Mouse (Mus musculus) cerebellum, adult (tissue): ENCODE measurements around the gene Fxyd3.

Source experiments
- ATAC-seq: cut with Nextera tagmentation; 2 replicates; pipeline ENCODE4 v1.9.2; 2017; ENCODE audit warnings: mild to moderate bottlenecking, moderate library complexity, mixed read lengths; ENCODE audit not compliant: insufficient number of reproducible peaks, low FRiP score, low TSS enrichment

Gene Fxyd3

DNA sequence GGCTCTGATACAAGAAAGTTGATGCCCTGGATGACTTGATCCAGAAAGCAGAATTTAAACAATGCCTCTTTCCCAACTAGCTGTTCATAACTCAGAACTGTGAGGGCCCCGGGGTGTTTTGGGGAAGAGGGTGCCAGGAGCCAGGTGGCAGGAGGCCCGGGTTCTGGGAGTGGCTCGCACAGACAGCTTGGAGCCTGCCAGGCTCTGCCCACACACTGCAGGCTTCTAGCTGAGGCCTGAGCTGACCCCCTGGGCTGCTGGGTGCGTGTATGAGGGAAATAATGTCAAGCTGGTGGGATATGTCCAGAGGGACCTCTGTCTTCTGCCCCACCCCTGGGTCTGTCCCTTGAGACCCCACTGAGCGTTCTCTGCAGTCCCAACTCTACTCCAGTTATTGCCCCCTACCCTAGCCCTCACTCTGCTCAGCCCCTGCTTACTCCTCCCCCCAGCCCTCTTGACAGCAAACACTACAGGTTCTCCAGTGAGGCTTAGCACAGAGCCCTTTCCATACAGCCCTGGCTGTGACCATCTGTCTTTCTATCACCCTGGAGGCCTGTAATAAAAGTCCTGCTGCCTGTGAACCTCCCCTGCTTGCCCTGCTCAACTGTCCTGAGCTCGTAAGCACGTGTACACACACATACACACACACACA is 2.3 kb downstream of the Fxyd3 start:
- no peak for ATAC-seq

GRCm38 (mm10) chr7:31073546-31073945 is 3.0 kb downstream of the Fxyd3 start:
- no peak for ATAC-seq

DNA sequence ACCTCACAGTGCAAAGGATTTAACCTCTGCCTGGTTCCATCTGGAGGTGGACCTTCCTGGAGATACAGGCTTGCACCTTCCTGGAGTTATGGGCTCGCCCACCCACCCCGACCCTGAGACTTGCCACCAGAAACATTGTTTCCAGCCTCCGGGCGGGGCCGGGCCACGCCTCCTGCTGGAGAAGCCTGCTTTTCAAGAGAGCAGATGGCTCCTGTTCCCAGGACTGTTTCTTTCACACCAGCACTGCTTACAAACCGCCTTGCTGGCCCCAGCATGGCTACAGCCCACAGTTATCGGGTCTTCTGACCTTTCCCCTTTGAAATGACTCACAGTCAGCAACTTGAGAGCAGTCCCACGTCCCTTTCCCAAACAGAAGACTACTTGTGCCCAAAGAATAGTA is 4.2 kb downstream of the Fxyd3 start:
- ATAC-seq = no peak

GRCm38 (mm10) chr7:31070324-31070723 is 6.2 kb downstream of the Fxyd3 start:
- ATAC-seq = no peak

- no peak for ATAC-seq
These were observed 7.0 kb downstream of the Fxyd3 start for GRCm38 (mm10) chr7:31069491-31069890.

- no peak for ATAC-seq
These were observed 8.7 kb downstream of the Fxyd3 start for GRCm38 (mm10) chr7:31067836-31068235.

- ATAC-seq = no peak
These were observed 13.4 kb downstream of the Fxyd3 start for GRCm38 (mm10) chr7:31063074-31063560.

- no peak for ATAC-seq
These were observed 15.9 kb downstream of the Fxyd3 start for GRCm38 (mm10) chr7:31060621-31061010.

GRCm38 (mm10) chr7:31059919-31060620 is 16.4 kb downstream of the Fxyd3 start:
- no peak for ATAC-seq

DNA sequence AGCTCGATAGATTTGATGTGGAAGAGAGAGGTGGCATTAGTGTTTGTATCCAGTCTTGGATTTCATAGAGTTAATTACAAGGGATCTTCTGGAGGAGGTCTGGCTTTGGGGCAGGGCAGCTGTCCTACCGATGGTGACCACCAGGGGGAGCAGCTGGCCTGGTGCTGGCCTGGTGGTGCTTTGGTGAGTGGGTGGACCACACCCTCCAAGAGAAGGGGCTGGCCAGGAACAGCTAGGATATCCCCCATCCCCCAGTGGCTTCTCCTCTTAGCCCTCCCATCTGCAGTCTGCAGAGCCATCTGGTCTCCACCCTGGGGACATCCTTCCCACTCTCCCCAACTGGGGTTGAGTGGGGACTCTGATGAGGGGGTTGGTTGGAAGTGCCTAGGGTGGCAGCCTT is 17.4 kb downstream of the Fxyd3 start, which contains the start of gene Lgi4:
TSS of gene Lgi4 (plus strand) at position 235 of the 400 bp plus-strand sequence.
- ATAC-seq = peak; percentile 53; the same call in 1 of the 2 replicates

- ATAC-seq = no peak
These were observed 18.3 kb downstream of the Fxyd3 start for GRCm38 (mm10) chr7:31058211-31058610.

GRCm38 (mm10) chr7:31057730-31058129 is 18.8 kb downstream of the Fxyd3 start:
- no peak for ATAC-seq

GRCm38 (mm10) chr7:31057071-31057470 is 19.4 kb downstream of the Fxyd3 start, which contains the start of gene Fxyd1:
Gene Fxyd1, minus strand, starts transcription at chr7:31057199.
- no peak for ATAC-seq

GRCm38 (mm10) chr7:31056448-31056847 is 20.1 kb downstream of the Fxyd3 start:
- no peak for ATAC-seq

DNA sequence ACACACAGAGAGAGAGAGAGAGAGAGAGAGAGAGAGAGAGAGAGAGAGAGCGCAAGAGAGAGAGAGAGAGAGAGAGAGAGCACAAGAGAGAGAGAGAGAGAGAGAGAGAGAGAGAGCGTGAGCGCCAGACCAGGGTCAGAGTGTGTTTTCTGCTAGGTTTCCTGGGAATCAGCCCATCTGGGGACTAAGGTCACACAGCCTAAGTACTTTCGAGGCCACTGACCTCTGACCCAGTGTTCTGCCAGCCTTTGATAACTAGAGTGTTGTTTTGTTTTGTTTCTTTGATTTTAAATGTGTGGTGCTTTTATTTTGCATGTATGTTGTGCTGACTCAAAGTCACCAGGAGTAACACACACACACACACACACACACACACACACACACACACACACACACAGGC is 20.6 kb downstream of the Fxyd3 start:
- ATAC-seq = no peak

- no peak for ATAC-seq
These were observed 21.1 kb downstream of the Fxyd3 start for GRCm38 (mm10) chr7:31055354-31055824.

- ATAC-seq = no peak
These were observed 21.7 kb downstream of the Fxyd3 start for GRCm38 (mm10) chr7:31054661-31055320.

DNA sequence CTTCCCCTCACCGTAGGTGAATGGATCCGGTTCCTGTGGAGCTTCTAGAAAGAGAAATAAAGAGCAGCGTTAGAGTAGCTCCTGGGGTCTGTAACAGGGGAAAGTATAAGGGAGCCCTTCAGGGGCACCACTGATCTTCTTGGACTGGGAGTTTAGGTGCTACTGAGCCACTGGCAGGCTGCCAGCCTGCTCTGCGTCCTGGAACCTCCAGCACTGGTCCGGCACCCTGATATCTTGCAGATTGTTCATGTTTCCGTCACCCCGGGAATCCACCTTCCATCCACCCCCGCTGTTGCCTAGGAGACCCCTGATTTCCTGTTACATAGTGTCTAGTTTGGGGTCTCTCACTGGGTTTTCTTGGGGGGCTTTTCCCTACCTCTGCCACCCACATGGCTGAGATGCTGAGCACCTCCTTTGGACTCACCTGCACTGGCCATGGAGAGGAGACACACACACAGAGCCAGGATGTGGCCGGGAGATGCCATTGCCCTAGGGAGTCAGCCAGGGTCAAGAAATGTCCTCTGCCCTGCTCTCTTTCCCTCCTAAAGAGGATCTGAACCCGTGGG is 22.5 kb downstream of the Fxyd3 start:
- no peak for ATAC-seq

GRCm38 (mm10) chr7:31052636-31053434 is 23.7 kb downstream of the Fxyd3 start:
- ATAC-seq = no peak

GRCm38 (mm10) chr7:31052251-31052635 is 24.3 kb downstream of the Fxyd3 start:
- ATAC-seq = no peak
